Mouse (Mus musculus): Measurements from ENCODE around the gene Bag5.

DNA sequence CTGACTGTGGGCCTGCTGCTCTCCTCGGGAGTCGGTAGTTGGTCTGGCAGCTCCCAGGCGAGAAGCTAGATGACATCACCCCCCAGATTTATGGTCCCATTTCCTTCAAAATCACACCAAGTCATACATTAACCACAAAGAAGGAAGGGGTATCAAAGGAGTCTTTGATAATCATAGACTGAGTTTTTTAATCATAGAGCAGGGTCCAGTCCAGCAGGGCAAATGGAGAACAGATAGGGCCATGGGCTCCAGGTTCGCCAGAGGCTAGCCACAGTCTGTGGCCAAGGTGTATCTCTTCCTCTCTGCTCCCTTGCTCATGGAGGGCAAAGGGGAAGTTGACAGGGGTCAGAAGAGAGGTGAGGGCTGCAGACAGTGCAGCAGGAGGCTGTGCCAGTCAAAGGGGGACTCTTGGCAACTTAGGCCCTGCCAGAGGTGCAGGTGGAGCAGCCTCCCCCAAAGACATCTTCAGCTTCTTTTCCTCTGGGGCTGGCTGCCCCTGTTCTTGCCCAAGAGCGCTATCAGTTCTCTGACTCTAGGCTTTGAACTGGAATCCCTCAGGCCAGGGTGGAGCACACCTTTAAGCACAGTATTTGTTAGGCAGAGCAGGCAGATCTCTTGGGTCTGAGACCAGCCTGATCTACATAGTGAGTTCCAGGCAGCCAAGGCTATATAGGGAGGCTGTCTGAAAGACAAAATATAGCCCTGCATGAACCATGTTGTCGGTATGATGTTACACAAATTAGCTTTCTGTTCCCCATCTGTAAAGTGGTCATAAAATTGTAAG lies 37.1 kb downstream of the Bag5 start:
- TF ChIP-seq EP300 (IDR thresholded peaks at IDR 0.05; ENCODE audit: low read depth) (no peak), CTCF (IDR thresholded peaks at IDR 0.05; ENCODE audit: low read depth) (no peak)

All from liver, embryonic 14.5 days (tissue).